Mouse (Mus musculus): ENCODE measurements around the gene Mrvi1. TPM values are rescaled to one million over a fixed set of nuclear protein-coding genes. Genes with fewer than 3 reads are reported as not detected.

Mrvi1 gene
- polyA plus RNA-seq, 1 experiment from 2014 or later: 0.59 TPM

GRCm38 (mm10) chr7:110949785-110950620 lies 32.3 kb downstream of the Mrvi1 start:
- no peak overlapping the region for H3K4me2 ChIP-seq
- no peaks in the 10 kb centered on the region for H3K4me1 ChIP-seq
- H3K27ac ChIP-seq: no peak overlapping the region
- H3K9ac ChIP-seq: no peak overlapping the region
- no peaks in the 10 kb centered on the region for H3K9me3 ChIP-seq
- H3K36me3 ChIP-seq (replicated peaks): no peaks in the 10 kb centered on the region
- H3K27me3 ChIP-seq (replicated peaks): no peaks in the 10 kb centered on the region
- H3K4me3 ChIP-seq: no peak overlapping the region
- 78% methylated on average over 13 of the region's 13 CpGs for whole genome bisulfite sequencing
- ATAC-seq (replicated peaks): no peak

GRCm38 (mm10) chr7:110948579-110948978 lies 33.7 kb downstream of the Mrvi1 start:
- no peak for ATAC-seq (replicated peaks)
- H3K9ac ChIP-seq: no peak overlapping the region
- WGBS: 90% methylated on average over 3 of the region's 3 CpGs
- no peak overlapping the region for H3K27ac ChIP-seq
- no peaks in the 10 kb centered on the region for H3K27me3 ChIP-seq (replicated peaks)
- no peak overlapping the region for H3K4me3 ChIP-seq
- H3K9me3 ChIP-seq: no peaks in the 10 kb centered on the region
- H3K4me1 ChIP-seq: no peaks in the 10 kb centered on the region
- H3K4me2 ChIP-seq: no peak overlapping the region
- no peaks in the 10 kb centered on the region for H3K36me3 ChIP-seq (replicated peaks)

GRCm38 (mm10) chr7:110947616-110948015 lies 34.6 kb downstream of the Mrvi1 start:
- ATAC-seq (replicated peaks): no peak
- no peak overlapping the region for H3K4me2 ChIP-seq
- H3K4me1 ChIP-seq: no peaks in the 10 kb centered on the region
- no peaks in the 10 kb centered on the region for H3K36me3 ChIP-seq (replicated peaks)
- no peaks in the 10 kb centered on the region for H3K27me3 ChIP-seq (replicated peaks)
- H3K27ac ChIP-seq: no peak overlapping the region
- H3K9ac ChIP-seq: no peak overlapping the region
- H3K4me3 ChIP-seq: no peak overlapping the region
- WGBS: 93% methylated on average over 6 of the region's 6 CpGs
- no peaks in the 10 kb centered on the region for H3K9me3 ChIP-seq

- Histone ChIP-seq H3K9ac (no peak overlapping the region), H3K9me3 (no peaks in the 10 kb centered on the region), H3K4me3 (no peak overlapping the region), H3K36me3 (replicated peaks) (no peaks in the 10 kb centered on the region), H3K4me1 (no peaks in the 10 kb centered on the region), H3K27me3 (replicated peaks) (no peaks in the 10 kb centered on the region), H3K4me2 (no peak overlapping the region), H3K27ac (no peak overlapping the region)
- ATAC-seq (replicated peaks): no peak
- WGBS: 76% methylated on average over 6 of the region's 6 CpGs
Observed at GRCm38 (mm10) chr7:110946731-110947130, 35.5 kb downstream of the Mrvi1 start.

DNA sequence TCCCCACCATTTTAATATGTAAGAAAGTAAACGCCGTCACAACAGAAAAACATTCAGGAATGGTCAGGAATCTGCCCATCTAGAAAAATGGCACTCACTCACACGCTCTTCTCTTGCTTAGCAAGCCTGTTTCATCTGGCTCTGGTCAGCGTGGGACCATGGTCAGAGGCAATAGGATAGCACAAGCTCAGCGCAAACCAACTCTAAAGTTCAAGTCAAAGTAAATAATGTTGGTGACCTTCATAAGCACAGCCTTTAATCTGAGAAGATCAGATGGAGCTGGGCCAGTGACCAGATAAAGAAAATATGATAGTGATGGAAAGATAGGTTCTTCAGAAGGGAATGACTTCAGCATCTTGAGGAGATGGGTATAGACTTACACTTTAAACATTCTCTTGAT lies 37.9 kb downstream of the Mrvi1 start:
- H3K9me3 ChIP-seq: no peaks in the 10 kb centered on the region
- H3K4me2 ChIP-seq: no peak overlapping the region
- ATAC-seq (replicated peaks): no peak
- H3K9ac ChIP-seq: no peak overlapping the region
- H3K27me3 ChIP-seq (replicated peaks): no peaks in the 10 kb centered on the region
- no peak overlapping the region for H3K4me3 ChIP-seq
- WGBS: 92% methylated on average over 5 of the region's 5 CpGs
- H3K36me3 ChIP-seq (replicated peaks): no peaks in the 10 kb centered on the region
- no peak overlapping the region for H3K27ac ChIP-seq
- H3K4me1 ChIP-seq: no peaks in the 10 kb centered on the region

DNA sequence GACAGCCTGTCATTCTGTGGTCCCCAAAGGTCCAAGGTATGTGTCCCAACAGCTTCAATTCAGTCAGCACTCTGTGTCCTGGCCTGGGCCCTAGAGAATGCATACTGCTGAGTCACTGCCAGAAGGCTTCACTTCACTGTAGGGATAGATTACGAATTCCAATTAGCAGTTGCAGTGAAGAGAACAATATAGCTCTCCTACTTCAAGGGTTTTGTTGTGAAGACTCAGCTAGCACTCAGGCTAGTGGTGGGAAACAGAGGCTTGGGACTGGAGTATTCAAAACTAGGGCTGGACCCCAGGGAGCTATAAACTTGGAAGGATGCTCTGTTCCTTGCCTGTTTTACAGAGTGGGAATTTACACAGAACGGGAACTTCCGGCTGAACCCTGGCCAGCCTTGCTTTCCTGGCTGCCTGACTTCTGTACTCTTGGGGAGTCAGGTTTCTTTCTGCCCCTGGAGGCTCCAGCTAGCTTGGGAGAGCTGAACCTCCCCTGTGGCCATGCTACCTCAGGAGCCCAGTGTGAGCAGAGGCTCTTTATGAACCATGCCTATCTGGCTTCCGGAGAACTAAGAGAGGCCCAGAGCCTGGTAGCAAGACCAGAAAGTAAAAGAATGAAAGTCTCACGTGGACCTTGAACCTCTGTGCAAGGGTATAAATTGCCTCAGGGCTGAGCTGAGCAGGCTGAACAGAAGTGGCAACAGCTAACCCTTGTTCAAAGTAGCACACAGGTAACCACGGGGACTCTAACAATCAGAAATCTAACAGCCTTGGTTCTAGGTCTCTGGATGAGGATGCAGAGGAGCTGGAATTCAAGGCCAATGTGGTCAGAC lies 40.3 kb downstream of the Mrvi1 start:
- Histone ChIP-seq H3K27me3 (replicated peaks) (no peaks in the 10 kb centered on the region), H3K4me3 (no peak overlapping the region), H3K36me3 (replicated peaks) (no peaks in the 10 kb centered on the region), H3K9ac (no peak overlapping the region), H3K9me3 (no peaks in the 10 kb centered on the region), H3K4me1 (no peaks in the 10 kb centered on the region), H3K4me2 (no peak overlapping the region), H3K27ac (no peak overlapping the region)
- no peak for ATAC-seq (replicated peaks)
- 62% methylated on average over 6 of the region's 6 CpGs for WGBS

DNA sequence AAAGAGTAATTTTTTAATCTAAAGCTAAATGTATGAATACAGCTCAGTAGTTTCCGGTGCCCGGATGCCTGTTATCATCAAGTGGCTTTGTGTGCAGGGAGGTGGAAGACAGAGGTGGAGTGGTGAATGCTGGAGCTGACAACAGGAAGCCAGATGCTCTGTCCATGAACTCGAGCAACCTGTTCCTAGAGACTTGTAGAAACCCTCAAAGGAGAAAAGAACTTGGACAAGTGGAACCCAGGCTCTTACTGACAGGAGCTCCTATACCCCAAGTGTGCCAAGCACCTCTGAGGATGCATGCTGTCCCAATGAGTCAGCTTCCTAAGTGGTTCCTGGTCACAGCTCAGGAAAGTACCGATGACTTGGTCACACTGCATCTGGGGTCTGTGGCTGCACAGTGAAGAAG lies 41.1 kb downstream of the Mrvi1 start:
- Histone ChIP-seq H3K4me1 (no peaks in the 10 kb centered on the region), H3K36me3 (replicated peaks) (no peaks in the 10 kb centered on the region), H3K4me3 (no peak overlapping the region), H3K27me3 (replicated peaks) (no peaks in the 10 kb centered on the region), H3K27ac (no peak overlapping the region), H3K4me2 (no peak overlapping the region), H3K9me3 (no peaks in the 10 kb centered on the region), H3K9ac (no peak overlapping the region)
- 87% methylated on average over 4 of the region's 4 CpGs for WGBS
- ATAC-seq (replicated peaks): no peak

DNA sequence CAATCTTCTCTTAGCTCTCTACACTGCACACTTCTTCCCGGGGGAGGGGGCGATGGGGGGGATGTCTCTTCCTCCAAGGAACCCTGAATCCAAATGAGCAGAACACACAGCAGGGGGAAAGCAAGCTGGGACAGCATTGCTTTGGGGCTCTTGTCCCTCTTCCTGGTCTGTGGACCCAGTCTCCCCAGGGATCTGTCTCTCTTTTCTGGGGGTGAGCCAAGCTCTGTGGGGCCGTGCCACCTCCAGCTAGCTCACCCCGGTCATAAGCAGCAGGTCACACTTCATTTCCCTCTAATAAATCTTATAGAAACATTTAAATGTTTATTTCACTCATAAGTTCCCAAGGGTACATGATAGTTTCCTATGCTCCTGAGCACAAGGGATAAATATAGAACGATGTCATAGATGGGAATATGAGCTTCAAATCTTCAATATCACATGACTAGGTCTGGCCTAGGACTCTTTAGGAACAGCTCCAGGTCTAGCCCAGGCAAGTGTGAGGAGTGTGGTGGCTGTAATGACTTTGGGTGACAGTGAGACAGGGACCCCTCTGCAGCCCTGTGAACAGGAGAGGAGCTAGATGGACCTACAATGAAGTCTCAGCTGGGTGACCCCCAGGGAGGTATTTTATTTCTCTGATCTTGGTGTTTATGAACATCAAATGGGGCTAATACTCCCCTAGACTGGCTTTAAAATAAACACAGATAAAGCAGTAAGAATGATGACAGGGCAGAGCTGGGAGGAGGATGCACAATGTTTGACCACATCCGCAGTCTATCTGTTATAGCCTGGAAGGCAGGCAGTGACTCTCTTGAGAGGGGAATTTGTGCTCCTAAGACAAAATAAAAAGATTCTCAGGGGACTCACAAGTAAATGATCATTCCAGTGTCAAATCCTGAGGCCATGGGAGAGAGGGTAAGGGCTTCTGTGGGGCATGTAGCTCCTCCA lies 46.2 kb downstream of the Mrvi1 start:
- Histone ChIP-seq H3K27ac (no peak overlapping the region), H3K27me3 (replicated peaks) (no peaks in the 10 kb centered on the region), H3K4me1 (no peaks in the 10 kb centered on the region), H3K9ac (no peak overlapping the region), H3K4me2 (no peak overlapping the region), H3K4me3 (no peak overlapping the region), H3K36me3 (replicated peaks) (no peaks in the 10 kb centered on the region), H3K9me3 (no peaks in the 10 kb centered on the region)
- ATAC-seq (replicated peaks): no peak
- 88% methylated on average over 6 of the region's 6 CpGs for WGBS

DNA sequence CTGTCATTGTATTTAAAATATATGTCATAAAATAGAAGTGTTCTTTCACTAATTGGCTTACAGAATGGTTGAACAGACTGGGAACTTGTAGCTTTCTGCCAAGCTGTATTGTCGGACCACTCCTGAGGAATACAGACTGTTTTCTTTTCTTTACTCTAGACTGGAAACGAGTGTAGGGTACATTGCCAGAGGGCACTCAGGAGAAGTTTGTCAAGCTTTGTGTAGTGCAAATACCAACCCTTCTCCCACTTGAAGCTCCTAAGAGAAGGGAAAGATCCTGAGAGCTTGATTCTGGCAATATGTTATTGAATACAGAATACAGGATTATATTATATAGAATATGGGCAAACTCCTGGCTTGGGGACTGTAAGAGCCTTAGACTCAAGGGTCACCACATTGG lies 48.3 kb downstream of the Mrvi1 start:
- Histone ChIP-seq H3K4me2 (no peak overlapping the region), H3K4me1 (no peaks in the 10 kb centered on the region), H3K4me3 (no peak overlapping the region), H3K27ac (no peak overlapping the region), H3K27me3 (replicated peaks) (no peaks in the 10 kb centered on the region), H3K9me3 (no peaks in the 10 kb centered on the region), H3K9ac (no peak overlapping the region), H3K36me3 (replicated peaks) (no peaks in the 10 kb centered on the region)
- 74% methylated on average over 2 of the region's 2 CpGs for WGBS
- no peak for ATAC-seq (replicated peaks)

- H3K9me3 ChIP-seq: no peaks in the 10 kb centered on the region
- no peak overlapping the region for H3K4me2 ChIP-seq
- H3K36me3 ChIP-seq (replicated peaks): no peaks in the 10 kb centered on the region
- no peak overlapping the region for H3K27ac ChIP-seq
- H3K4me1 ChIP-seq: no peaks in the 10 kb centered on the region
- H3K27me3 ChIP-seq (replicated peaks): no peaks in the 10 kb centered on the region
- 88% methylated on average over 3 of the region's 3 CpGs for WGBS
- no peak overlapping the region for H3K4me3 ChIP-seq
- no peak overlapping the region for H3K9ac ChIP-seq
- no peak for ATAC-seq (replicated peaks)
Observed at GRCm38 (mm10) chr7:110933329-110933728, 48.9 kb downstream of the Mrvi1 start.

GRCm38 (mm10) chr7:110930118-110930854 lies 52.0 kb downstream of the Mrvi1 start:
- ATAC-seq (replicated peaks): no peak
- no peaks in the 10 kb centered on the region for H3K9me3 ChIP-seq
- no peak overlapping the region for H3K4me3 ChIP-seq
- no peaks in the 10 kb centered on the region for H3K27me3 ChIP-seq (replicated peaks)
- WGBS: 32% methylated on average over 3 of the region's 3 CpGs
- no peak overlapping the region for H3K9ac ChIP-seq
- H3K27ac ChIP-seq: no peak overlapping the region
- no peak overlapping the region for H3K4me2 ChIP-seq
- H3K36me3 ChIP-seq (replicated peaks): no peaks in the 10 kb centered on the region
- no peaks in the 10 kb centered on the region for H3K4me1 ChIP-seq
